Mouse (Mus musculus) kidney, adult 2 months (tissue): ENCODE measurements at regions not wholly inside any gene's neighbourhood (a gene's known extent, or its start where the extent isn't known, plus 50 kb on each side); places are given as distances from the start of the nearest gene placed in this dataset.

Experiments
- CTCF ChIP-seq: fragments of 200-500 bp; conservative IDR thresholded peaks from 2 replicates; pipeline ENCODE4 v1.5.1; 2011; ENCODE audit warnings: low read depth, mild to moderate bottlenecking, control low read depth, low read length, moderate library complexity, mixed read lengths; ENCODE audit not compliant: insufficient read depth, insufficient read length
- POLR2A ChIP-seq: fragments of 200-500 bp; IDR thresholded peaks from one replicate; pipeline ENCODE4 v1.6.1; 2011; ENCODE audit warnings: low read depth, low read length, control low read depth

GRCm38 (mm10) chr1:42351884-42352283, 343.7 kb upstream of the Pou3f3 start:
- no peak for TF ChIP-seq POLR2A
- TF ChIP-seq CTCF, result no peak
